Mouse (Mus musculus) hindbrain, embryonic 16.5 days (tissue): Measurements from ENCODE around the gene Arrb2. TPM values are rescaled to one million over a fixed set of nuclear protein-coding genes. Genes with fewer than 3 reads are reported as not detected.

Experiments
- ATAC-seq: fragments of 200-750 bp; cut with Nextera tagmentation; 2 replicates; pipeline ENCODE4 v1.8.0; 2017; ENCODE audit warnings: moderate TSS enrichment, moderate library complexity
- H3K27ac ChIP-seq: fragments of 300-500 bp; sonication (generic); 2 replicates; pipeline ENCODE4 v1.5.1; 2014; ENCODE audit warnings: low read depth, mild to moderate bottlenecking, control low read depth, low read length, moderate library complexity
- H3K27me3 ChIP-seq: fragments of 300-500 bp; sonication (generic); replicated peaks from 2 replicates; pipeline ENCODE4 v1.6.1; 2014; ENCODE audit warnings: low read length; ENCODE audit not compliant: control insufficient read depth, insufficient read depth
- H3K36me3 ChIP-seq: fragments of 300-500 bp; sonication (generic); 2 replicates; pipeline ENCODE4 v1.6.1; 2014; ENCODE audit warnings: mild to moderate bottlenecking, low read length, moderate library complexity, mixed read lengths; ENCODE audit not compliant: control insufficient read depth, insufficient read depth
- H3K4me1 ChIP-seq: fragments of 300-500 bp; sonication (generic); 2 replicates; pipeline ENCODE4 v1.6.1; 2014; ENCODE audit warnings: low read depth, low read length; ENCODE audit not compliant: control insufficient read depth, insufficient read depth
- H3K4me2 ChIP-seq: fragments of 300-500 bp; sonication (generic); 2 replicates; pipeline ENCODE4 v1.6.1; 2014; ENCODE audit warnings: mild to moderate bottlenecking, low read length, control low read depth, moderate library complexity
- H3K4me3 ChIP-seq: fragments of 300-500 bp; sonication (generic); 2 replicates; pipeline ENCODE4 v1.5.1; 2014; ENCODE audit warnings: mild to moderate bottlenecking, low read length, control low read depth, moderate library complexity
- H3K9ac ChIP-seq: fragments of 300-500 bp; sonication (generic); 2 replicates; pipeline ENCODE4 v1.6.1; 2014; ENCODE audit warnings: low read depth, mild to moderate bottlenecking, control low read depth, low read length, moderate library complexity
- H3K9me3 ChIP-seq: fragments of 300-500 bp; sonication (generic); 2 replicates; pipeline ENCODE4 v1.6.1; 2014; ENCODE audit warnings: mild to moderate bottlenecking, low read length, moderate library complexity; ENCODE audit not compliant: control insufficient read depth
- WGBS: fragments of 180-500 bp; shearing (Covaris S2); extraction: QIAGEN DNeasy Blood & Tissue Kit; methylation state at CpG from one replicate; pipeline ENCODE4 v1.1.7; 2014; 5-methylcytosine and 5-hydroxymethylcytosine counted together
- polyA plus RNA-seq: library from polyadenylated mRNA; unstranded; fragments of >200 nt; fragmentation: Nextera tagmentation; extraction: Ambion mirVana; gene quantifications from 2 replicates; pipeline ENCODE4 v1.2.1, GENCODE M21; 2015

Arrb2 gene
- 54.9 and 55.6 TPM in 2 replicates for polyA plus RNA-seq

DNA sequence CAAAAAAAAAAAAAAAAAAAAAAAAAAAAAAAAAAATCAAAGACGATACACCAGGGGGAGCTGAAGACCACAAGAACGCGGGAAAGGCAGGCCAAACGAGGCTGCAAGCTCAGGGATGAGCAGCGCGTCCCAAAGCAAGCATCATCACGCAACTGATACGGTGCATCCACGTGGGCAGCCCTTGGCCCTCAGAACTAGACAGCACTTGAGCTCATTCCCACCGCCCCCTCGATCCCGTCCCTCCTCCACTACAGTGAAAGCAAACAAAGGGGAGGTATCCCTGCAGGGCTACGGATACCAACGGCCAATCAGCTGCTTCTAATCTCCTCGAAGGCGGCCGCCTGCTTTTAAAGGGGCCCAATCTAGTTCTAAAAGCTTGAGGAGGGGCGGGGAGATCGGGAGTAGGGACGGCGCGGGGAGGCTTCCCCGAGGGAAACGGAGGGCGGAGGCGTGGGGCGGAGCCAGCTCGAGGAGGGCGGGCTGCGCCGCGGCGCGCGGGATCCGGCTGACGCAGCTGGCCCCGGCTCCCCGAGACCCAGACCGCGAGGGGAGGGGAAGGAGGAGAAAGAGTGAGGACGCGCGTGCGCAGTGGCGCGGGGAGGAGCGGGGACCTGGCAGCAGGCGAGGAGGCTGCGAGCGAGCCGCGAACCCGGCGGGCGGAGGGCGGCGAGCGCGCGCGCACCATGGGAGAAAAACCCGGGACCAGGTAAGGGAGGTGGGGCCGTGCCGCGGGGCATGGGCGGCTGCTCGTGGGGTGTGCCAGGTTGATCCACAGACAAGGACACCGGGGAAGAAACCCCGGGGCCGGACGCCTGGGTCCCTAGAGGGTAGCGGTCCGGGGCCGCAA lies at the start of gene Arrb2:
TSS of gene Arrb2 (plus strand) at position 588 of the 847 bp plus-strand sequence.
- ATAC-seq, result peak; percentile 97
- Histone ChIP-seq H3K4me2 (peak within 1 kb of the TSS; percentile 83), H3K4me1 (peaks cover 17% of the 10 kb centered on the region), H3K9me3 (no peaks in the 10 kb centered on the region), H3K36me3 (peaks cover 12% of the 10 kb centered on the region), H3K4me3 (peak within 1 kb of the TSS; percentile 78), H3K9ac (peak within 1 kb of the TSS; percentile 95), H3K27ac (peak within 1 kb of the TSS; percentile 95), H3K27me3 (no peaks in the 10 kb centered on the region)
- under 1% methylated on average over 69 of the region's 75 CpGs for WGBS

DNA sequence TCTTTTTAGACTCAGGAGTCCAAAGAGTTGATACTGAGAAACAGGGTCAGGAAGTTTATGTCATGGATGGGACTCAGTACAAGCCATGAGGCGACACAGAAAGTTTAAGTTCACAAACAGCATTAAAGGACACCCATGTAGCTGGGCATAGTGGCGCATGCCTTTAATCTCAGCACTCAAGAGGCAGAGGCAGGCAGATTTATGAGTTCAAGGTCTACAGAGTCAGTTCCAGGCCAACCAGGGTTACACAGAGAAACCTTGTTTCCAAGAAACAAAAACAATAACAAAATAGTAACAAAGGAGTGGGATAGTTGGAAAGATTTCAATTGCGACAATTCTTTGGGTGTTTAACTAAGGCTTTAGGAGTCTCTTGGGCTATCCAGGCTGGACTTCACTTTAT lies 48.3 kb upstream of the Arrb2 start:
- H3K36me3 ChIP-seq, result peaks cover 2% of the 10 kb centered on the region; the same call in 1 of the 2 replicates
- WGBS, result 86% methylated on average over 3 of the region's 3 CpGs
- H3K9ac ChIP-seq, result no peak overlapping the region
- H3K9me3 ChIP-seq, result no peaks in the 10 kb centered on the region
- no peak overlapping the region for H3K4me3 ChIP-seq
- H3K27me3 ChIP-seq, result no peaks in the 10 kb centered on the region
- ATAC-seq, result no peak
- H3K4me2 ChIP-seq, result no peak overlapping the region
- no peaks in the 10 kb centered on the region for H3K4me1 ChIP-seq
- H3K27ac ChIP-seq, result no peak overlapping the region

DNA sequence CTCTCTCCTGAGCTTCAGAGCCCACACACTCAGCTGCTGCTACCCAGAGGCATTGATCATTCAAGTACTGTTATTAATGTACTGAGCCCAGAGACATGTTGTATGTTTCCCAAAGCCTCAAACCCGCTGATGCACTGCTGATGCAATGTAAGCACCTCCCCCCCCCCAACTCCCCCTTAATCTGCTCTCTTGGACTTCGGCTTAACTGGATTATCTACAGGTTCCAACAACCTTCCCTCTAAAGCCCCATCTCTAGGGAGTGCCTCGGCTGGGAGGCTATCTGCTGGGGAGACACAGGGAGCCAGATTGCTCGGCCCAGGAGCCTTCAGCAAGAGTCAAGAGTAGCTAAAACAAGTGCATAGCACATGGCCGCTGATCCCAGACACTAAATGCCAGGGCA lies 45.0 kb upstream of the Arrb2 start:
- no peak overlapping the region for H3K9ac ChIP-seq
- H3K36me3 ChIP-seq, result peaks cover 10% of the 10 kb centered on the region
- no peaks in the 10 kb centered on the region for H3K9me3 ChIP-seq
- no peak overlapping the region for H3K4me2 ChIP-seq
- H3K4me3 ChIP-seq, result no peak overlapping the region
- H3K27ac ChIP-seq, result no peak overlapping the region
- H3K4me1 ChIP-seq, result no peaks in the 10 kb centered on the region
- WGBS, result 81% methylated on average over 5 of the region's 5 CpGs
- ATAC-seq, result no peak
- no peaks in the 10 kb centered on the region for H3K27me3 ChIP-seq

DNA sequence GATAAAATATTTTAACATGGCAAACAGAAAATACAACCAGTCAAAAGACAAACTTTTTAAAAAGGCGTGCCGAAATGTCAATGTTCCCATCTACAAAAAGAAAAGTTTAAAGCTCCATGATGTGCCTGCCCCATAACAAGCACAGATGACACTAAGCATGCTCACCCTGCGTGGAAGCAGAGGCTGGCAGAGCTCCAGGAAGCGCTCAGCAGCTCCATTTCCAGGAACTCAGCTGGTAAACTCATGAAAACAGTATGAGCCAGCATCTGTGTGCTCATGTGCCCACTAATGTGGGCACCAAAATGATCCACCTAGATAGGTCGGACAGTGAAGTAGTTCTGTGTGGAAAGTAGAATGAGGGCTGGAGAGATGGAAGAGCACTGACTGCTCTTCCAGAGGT lies 43.0 kb upstream of the Arrb2 start:
- no peak overlapping the region for H3K9ac ChIP-seq
- no peak overlapping the region for H3K27ac ChIP-seq
- H3K27me3 ChIP-seq, result no peaks in the 10 kb centered on the region
- no peaks in the 10 kb centered on the region for H3K9me3 ChIP-seq
- ATAC-seq, result no peak
- WGBS, result 83% methylated on average over 5 of the region's 5 CpGs
- no peaks in the 10 kb centered on the region for H3K4me1 ChIP-seq
- H3K4me2 ChIP-seq, result no peak overlapping the region
- H3K4me3 ChIP-seq, result no peak overlapping the region
- H3K36me3 ChIP-seq, result peaks cover 22% of the 10 kb centered on the region

DNA sequence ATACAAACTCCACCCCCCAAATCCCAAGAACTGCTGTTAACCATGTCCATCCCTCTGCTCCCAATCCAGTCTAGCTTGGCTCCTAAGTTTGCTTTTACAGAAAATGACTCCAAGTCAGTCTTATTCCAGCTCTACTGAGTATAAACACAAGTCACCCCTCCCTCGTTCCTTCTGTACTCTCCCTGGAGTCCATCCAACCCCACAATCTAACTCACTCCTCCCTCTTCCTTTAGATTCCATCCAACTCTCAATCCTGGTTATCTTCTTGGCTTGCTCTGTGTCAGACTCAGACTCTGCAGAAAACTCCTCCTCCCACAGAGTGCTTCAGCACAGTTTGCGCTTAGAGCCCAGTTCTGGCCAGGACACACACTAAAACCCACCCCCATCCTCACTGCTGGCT lies 28.8 kb upstream of the Arrb2 start:
- Histone ChIP-seq H3K27me3 (no peaks in the 10 kb centered on the region), H3K4me2 (no peak overlapping the region), H3K27ac (no peak overlapping the region), H3K9ac (no peak overlapping the region), H3K36me3 (peaks cover 23% of the 10 kb centered on the region), H3K4me1 (peaks cover 11% of the 10 kb centered on the region), H3K9me3 (no peaks in the 10 kb centered on the region), H3K4me3 (no peak overlapping the region)
- no peak for ATAC-seq
- WGBS, result 87% methylated on average over 2 of the region's 2 CpGs

DNA sequence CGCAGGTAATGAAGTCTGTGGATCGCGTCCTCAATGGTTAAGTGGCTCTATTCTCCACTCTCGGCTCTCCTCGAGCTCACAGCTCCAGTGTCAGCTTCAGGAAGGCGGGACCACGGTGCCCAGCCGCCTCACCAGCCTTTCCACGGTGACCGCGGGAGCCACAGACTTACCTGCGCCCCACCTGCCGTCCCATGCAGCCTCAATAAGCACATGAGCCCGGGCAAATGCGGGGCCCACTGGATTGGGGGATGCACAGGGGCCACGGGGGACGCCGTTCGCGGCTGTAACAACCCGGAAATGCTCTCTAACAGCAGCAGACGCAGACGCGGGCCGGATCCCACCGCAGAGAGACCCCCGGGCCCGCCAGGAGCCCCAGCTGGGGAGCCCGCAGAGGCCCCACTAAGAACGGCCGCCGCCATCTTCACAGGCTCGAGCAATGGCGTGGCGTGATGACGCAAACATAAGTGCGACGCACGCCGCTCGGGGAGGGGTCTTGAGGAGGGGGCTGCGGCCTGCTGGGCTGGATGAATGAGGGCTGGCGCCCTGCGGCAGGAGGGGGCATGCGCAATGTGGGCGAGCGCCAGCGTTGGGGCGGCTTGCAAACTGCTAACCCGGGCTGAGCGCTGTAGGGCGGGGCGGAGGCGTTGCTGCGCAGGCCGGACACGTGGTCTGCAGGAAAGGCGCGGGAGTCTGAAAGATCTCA lies 22.7 kb upstream of the Arrb2 start, which contains the start of gene Pelp1:
TSS of gene Pelp1 (minus strand) at position 438 of the 703 bp plus-strand sequence.
- Histone ChIP-seq H3K27ac (peak within 1 kb of the TSS; percentile 75), H3K9me3 (no peaks in the 10 kb centered on the region), H3K36me3 (no peaks in the 10 kb centered on the region), H3K4me1 (peaks cover 18% of the 10 kb centered on the region), H3K9ac (peak within 1 kb of the TSS; percentile 96), H3K4me3 (peak within 1 kb of the TSS; percentile 84), H3K4me2 (peak within 1 kb of the TSS; percentile 76), H3K27me3 (no peaks in the 10 kb centered on the region)
- WGBS, result under 1% methylated on average over 57 of the region's 59 CpGs
- ATAC-seq, result peak; percentile 98

DNA sequence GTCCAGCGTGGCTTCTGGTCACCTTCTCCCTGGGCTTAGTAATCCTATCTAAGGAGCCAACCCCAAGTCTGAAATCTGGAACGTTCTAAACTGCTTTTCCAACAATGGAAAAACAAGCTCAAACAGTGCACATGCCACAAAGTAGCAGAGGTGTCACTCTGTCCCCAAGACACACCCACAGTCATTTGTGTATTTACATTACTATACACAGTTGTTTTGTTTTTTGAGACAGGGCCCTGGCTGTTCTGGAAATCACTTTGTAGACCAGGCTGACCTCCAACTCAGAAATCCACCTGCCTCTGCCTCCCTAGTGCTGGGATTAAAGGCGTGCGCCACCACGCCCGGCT lies 22.2 kb upstream of the Arrb2 start:
- H3K9ac ChIP-seq, result peak overlapping the region; percentile 96
- H3K27ac ChIP-seq, result peak overlapping the region; percentile 75
- no peaks in the 10 kb centered on the region for H3K27me3 ChIP-seq
- ATAC-seq, result no peak
- peaks cover 18% of the 10 kb centered on the region for H3K4me1 ChIP-seq
- peak overlapping the region; percentile 76 for H3K4me2 ChIP-seq
- WGBS, result 62% methylated on average over 6 of the region's 6 CpGs
- H3K9me3 ChIP-seq, result no peaks in the 10 kb centered on the region
- H3K36me3 ChIP-seq, result no peaks in the 10 kb centered on the region
- H3K4me3 ChIP-seq, result peak overlapping the region; percentile 84

DNA sequence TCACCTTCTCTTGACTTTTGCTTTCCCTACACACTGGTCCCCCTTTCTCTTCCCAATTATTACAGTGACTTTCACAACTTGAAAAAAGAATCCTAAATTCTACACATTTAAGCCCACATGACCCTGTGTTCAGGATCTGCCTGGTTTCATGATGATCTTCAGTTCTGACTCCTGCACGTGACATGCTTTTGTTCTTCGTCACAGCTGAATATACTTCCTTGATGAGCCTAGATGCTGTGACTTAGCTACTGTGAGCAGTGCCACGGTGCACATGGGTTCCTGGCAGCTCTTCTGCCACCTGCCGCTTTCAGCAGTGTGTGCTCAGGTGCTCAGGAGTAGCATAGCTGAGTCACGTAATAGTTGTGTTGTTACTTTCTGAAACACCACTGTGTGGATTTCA lies 19.8 kb upstream of the Arrb2 start:
- ATAC-seq, result no peak
- peaks cover 14% of the 10 kb centered on the region for H3K4me1 ChIP-seq
- H3K27ac ChIP-seq, result no peak overlapping the region
- WGBS, result 74% methylated on average over 5 of the region's 5 CpGs
- H3K36me3 ChIP-seq, result no peaks in the 10 kb centered on the region
- no peaks in the 10 kb centered on the region for H3K27me3 ChIP-seq
- no peaks in the 10 kb centered on the region for H3K9me3 ChIP-seq
- H3K9ac ChIP-seq, result no peak overlapping the region
- H3K4me3 ChIP-seq, result no peak overlapping the region
- H3K4me2 ChIP-seq, result no peak overlapping the region

DNA sequence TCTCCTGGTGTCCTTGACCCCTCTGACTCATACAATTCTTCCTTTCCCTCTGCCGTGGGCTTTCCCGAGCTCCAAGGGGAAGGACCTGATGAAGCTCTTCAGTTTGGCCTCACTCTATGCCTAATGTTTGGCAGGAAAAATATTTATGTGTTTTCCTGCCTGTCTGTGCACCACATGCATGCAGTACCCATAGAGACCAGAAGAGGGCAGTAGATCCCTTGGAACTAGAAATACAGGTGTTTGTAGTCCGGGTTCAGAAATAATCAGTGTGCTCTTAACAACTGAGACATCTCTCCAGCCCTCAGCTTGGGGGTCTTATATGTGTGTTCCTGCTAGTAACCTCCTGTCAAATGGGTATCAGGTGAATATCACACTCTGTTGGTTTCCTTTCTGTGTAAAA lies 18.5 kb upstream of the Arrb2 start:
- H3K4me2 ChIP-seq, result no peak overlapping the region
- no peak overlapping the region for H3K27ac ChIP-seq
- H3K9me3 ChIP-seq, result no peaks in the 10 kb centered on the region
- H3K27me3 ChIP-seq, result no peaks in the 10 kb centered on the region
- H3K4me1 ChIP-seq, result peaks cover 3% of the 10 kb centered on the region
- H3K9ac ChIP-seq, result no peak overlapping the region
- H3K4me3 ChIP-seq, result no peak overlapping the region
- no peaks in the 10 kb centered on the region for H3K36me3 ChIP-seq
- WGBS, result 8% methylated on average over 3 of the region's 3 CpGs
- ATAC-seq, result no peak
